ENCODE assay signal across 13 mouse cellular contexts in genomic region chr1:177307549-177307948, GRCm38 (mm10). TPM values are rescaled to one million over a fixed set of nuclear protein-coding genes. Genes with fewer than 3 reads are reported as not detected.
DNase-seq lines count a peak whose midpoint lies in the region; ATAC-seq lines count a peak whose summit lies in the region.
"Had no signal": no experiment of that assay in that cellular context is flagged by ENCODE, and none has a peak within 500 bp of the region (broad histone marks: within the 10 kb centered on the region; RNA-seq: fewer than 3 reads in every experiment).

No protein-coding gene starts in this region.

- H3K36me3 ChIP-seq in hindbrain, embryonic 10.5 days, result no peaks in the 10 kb centered on the region
- no peaks in the 10 kb centered on the region for H3K36me3 ChIP-seq in hindbrain, embryonic 12.5 days

- no peak for ATAC-seq in hindbrain, embryonic 12.5 days (ENCODE audit: low FRiP score)
- no peak for ATAC-seq in erythroblast, adult 5-6 weeks (replicated peaks; ENCODE audit: low FRiP score, poor library complexity, severe bottlenecking)

- DNase-seq in hindbrain, embryonic 10.5 days (ENCODE audit: low spot score), result no peak
- peak; percentile 67 for DNase-seq in brain, adult 2 months (ENCODE audit: low read depth, low spot score)
- DNase-seq in cerebellum, postnatal 14 days, result peak; percentile 13 to 15
- DNase-seq in left cerebral cortex, postnatal 36 days (ENCODE audit: low spot score in 2 of 2), result peak; percentile 31 to 47
- DNase-seq in embryo, embryonic 9.5 days (ENCODE audit: extremely low spot score), result no peak
- DNase-seq: adrenal gland, postnatal 25 days; kidney, adult 8-10 months; spleen, adult 18-20 months; thymus, adult 2 months had no signal

- H3K27me3 ChIP-seq in hindbrain, embryonic 10.5 days (ENCODE audit: insufficient read depth, poor library complexity, severe bottlenecking), result no peaks in the 10 kb centered on the region
- H3K27me3 ChIP-seq in hindbrain, embryonic 12.5 days, result no peaks in the 10 kb centered on the region

- WGBS in hindbrain, embryonic 10.5 days, result 62% methylated on average over 11 of the region's 11 CpGs
- WGBS in hindbrain, embryonic 12.5 days, result 60% methylated on average over 11 of the region's 11 CpGs

- H3K27ac ChIP-seq in hindbrain, embryonic 10.5 days, result peak overlapping the region; percentile 23; the same call in 1 of the 2 replicates
- H3K27ac ChIP-seq in hindbrain, embryonic 12.5 days, result no peak overlapping the region; the same call in 1 of the 2 replicates
- H3K27ac ChIP-seq: liver, embryonic 14.5 days; macrophage had no signal

- intact Hi-C loops in left cerebral cortex, postnatal 36 days (cut with DNase I), result loop anchor here (5.0 kb wide), 2 partner anchors 40 to 50 kb away; partner anchors contain the start of gene Akt3

- H3K4me3 ChIP-seq in hindbrain, embryonic 10.5 days, result no peak overlapping the region
- H3K4me3 ChIP-seq in hindbrain, embryonic 12.5 days, result no peak overlapping the region

- H3K4me2 ChIP-seq in hindbrain, embryonic 12.5 days (replicated peaks), result no peak overlapping the region

- no peaks in the 10 kb centered on the region for H3K9me3 ChIP-seq in hindbrain, embryonic 10.5 days
- no peaks in the 10 kb centered on the region for H3K9me3 ChIP-seq in hindbrain, embryonic 12.5 days (replicated peaks)

- peaks cover 9% of the 10 kb centered on the region for H3K4me1 ChIP-seq in hindbrain, embryonic 10.5 days (replicated peaks)
- peaks cover 8% of the 10 kb centered on the region; the same call in 1 of the 2 replicates for H3K4me1 ChIP-seq in hindbrain, embryonic 12.5 days

- H3K9ac ChIP-seq in hindbrain, embryonic 12.5 days, result no peak overlapping the region
- H3K9ac ChIP-seq: liver, embryonic 14.5 days had no signal

RNA-seq across cellular contexts. Expression of gene Akt3, which starts 49.5 kb away (rescaled TPM):
- 14.6 and 19.3 TPM in 2 replicates for polyA plus RNA-seq in hindbrain, embryonic 10.5 days (2016; fragmentation: Nextera tagmentation; extraction: Ambion mirVana)
- 28.8 and 29.1 TPM in 2 replicates for polyA plus RNA-seq in hindbrain, embryonic 12.5 days (2016; fragmentation: Nextera tagmentation; extraction: Ambion mirVana)
- total RNA-seq in left cerebral cortex, postnatal 36 days (2021), result 100 to 1,000 TPM; 215 to 242 TPM
- total RNA-seq in erythroblast, adult 5-6 weeks (2015; ENCODE audit: low replicate concordance), result 5.8 and 8.2 TPM in 2 replicates
- total RNA-seq in erythroblast, adult 5-6 weeks (2017; ENCODE audit: low replicate concordance), result 14.9 and 18.2 TPM in 2 replicates

Comparison
In these comparisons a context has a peak if more than half of its experiments do, and no peak if none do; other contexts are left out.
1. DNase-seq: peak in brain, adult 2 months (single experiment), cerebellum, postnatal 14 days (2 of 2) and left cerebral cortex, postnatal 36 days (2 of 2); none in hindbrain, embryonic 10.5 days (single experiment) and embryo, embryonic 9.5 days (single experiment).
2. RNA of gene Akt3, which starts 49.5 kb away (total RNA-seq): 215 to 242 TPM in left cerebral cortex, postnatal 36 days; 5.8 to 18.2 TPM in erythroblast, adult 5-6 weeks; every median in the first group is over 10 times any median in the second.